Mouse (Mus musculus) testis, adult 2 months (tissue): ENCODE measurements around the gene Spred1. TPM values are rescaled to one million over a fixed set of nuclear protein-coding genes. Genes with fewer than 3 reads are reported as not detected.
A peak's percentile ranks its signal among the peaks of the same experiment; 100 is the strongest.

ENCODE experiments used
- H3K27ac ChIP-seq: fragments of 200-500 bp; 2 replicates; pipeline ENCODE4 v1.5.1; 2012; ENCODE audit warnings: low read depth, low read length; ENCODE audit not compliant: control insufficient read depth, insufficient read depth
- H3K27me3 ChIP-seq: fragments of 200-500 bp; 2 replicates; pipeline ENCODE4 v1.6.1; 2012; ENCODE audit warnings: mild to moderate bottlenecking, low read length, moderate library complexity; ENCODE audit not compliant: control insufficient read depth, insufficient read depth
- H3K36me3 ChIP-seq: fragments of 200-500 bp; 2 replicates; pipeline ENCODE4 v1.6.1; 2012; ENCODE audit warnings: mild to moderate bottlenecking, low read length; ENCODE audit not compliant: control insufficient read depth, insufficient read depth
- H3K4me1 ChIP-seq: fragments of 200-500 bp; 2 replicates; pipeline ENCODE4 v1.6.1; 2012; ENCODE audit warnings: low read length; ENCODE audit not compliant: control insufficient read depth, insufficient read depth
- H3K4me3 ChIP-seq: fragments of 200-500 bp; 2 replicates; pipeline ENCODE4 v1.5.1; 2012; ENCODE audit warnings: low read depth, mild to moderate bottlenecking, low read length, moderate library complexity, mixed read lengths; ENCODE audit not compliant: control insufficient read depth
- CTCF ChIP-seq: fragments of 200-500 bp; IDR thresholded peaks from 2 replicates; pipeline ENCODE4 v1.5.1; 2012; ENCODE audit warnings: low read depth, mild to moderate bottlenecking, inconsistent platforms, low read length, moderate library complexity; ENCODE audit not compliant: control insufficient read depth, insufficient read depth, insufficient replicate concordance
- POLR2A ChIP-seq: fragments of 200-500 bp; IDR thresholded peaks from 2 replicates; pipeline ENCODE4 v1.6.1; 2012; ENCODE audit warnings: low read depth, mild to moderate bottlenecking, inconsistent platforms, low read length, moderate library complexity; ENCODE audit not compliant: control insufficient read depth
- polyA plus RNA-seq: library from polyadenylated mRNA; depleted of rRNA; stranded (reverse); fragments of >200 nt; gene quantifications from 2 replicates; pipeline ENCODE4 v1.2.3, GENCODE M21; 2012

The Spred1 gene
- polyA plus RNA-seq, 1 experiment: 1.0 TPM

DNA sequence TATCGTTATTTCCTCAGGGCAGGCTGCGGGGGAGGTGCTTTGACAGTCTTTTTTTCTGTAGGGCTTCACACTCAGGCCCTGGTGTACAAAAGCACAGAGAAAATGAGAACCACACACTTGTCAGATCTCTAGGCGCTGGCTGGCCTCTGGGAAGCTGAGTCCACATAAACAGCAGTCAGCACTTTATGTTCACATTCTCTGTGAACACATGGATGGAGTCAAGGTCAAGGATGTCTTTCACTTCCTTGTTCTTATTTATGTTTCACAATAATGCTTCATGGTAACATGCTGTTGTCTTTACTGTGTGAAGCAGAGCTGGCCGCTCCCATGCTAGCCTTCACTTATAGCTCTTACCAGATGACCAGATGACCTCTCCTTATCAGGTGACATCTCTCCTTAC lies 13.1 kb upstream of the Spred1 start:
- H3K36me3 ChIP-seq: no peaks in the 10 kb centered on the region
- no peaks in the 10 kb centered on the region for H3K27me3 ChIP-seq
- H3K4me3 ChIP-seq: no peak overlapping the region
- no peak for TF ChIP-seq CTCF
- no peak for TF ChIP-seq POLR2A
- no peaks in the 10 kb centered on the region for H3K4me1 ChIP-seq
- no peak overlapping the region for H3K27ac ChIP-seq

DNA sequence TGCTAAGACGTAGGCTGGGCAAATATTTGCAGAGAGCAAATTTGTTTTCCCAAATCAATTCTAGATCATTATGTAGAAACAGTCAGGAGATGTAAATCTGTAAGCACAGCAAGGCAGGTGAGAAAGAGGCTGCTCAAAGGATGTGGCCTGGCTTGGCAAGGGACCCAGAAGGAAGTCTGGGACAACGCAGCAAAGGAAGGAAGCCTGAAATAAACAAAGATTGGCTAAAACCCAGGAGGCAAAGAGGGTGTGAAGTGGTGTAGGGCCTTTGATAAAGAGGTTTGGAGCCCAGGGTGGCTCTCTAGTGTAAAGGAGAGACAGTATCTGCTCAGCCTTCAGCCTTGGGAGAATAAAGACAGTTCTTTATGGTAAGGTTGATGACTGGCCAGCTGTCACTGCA lies 11.9 kb upstream of the Spred1 start:
- Histone ChIP-seq H3K4me3 (no peak overlapping the region), H3K27ac (no peak overlapping the region), H3K36me3 (no peaks in the 10 kb centered on the region), H3K4me1 (no peaks in the 10 kb centered on the region), H3K27me3 (no peaks in the 10 kb centered on the region)
- no peak for TF ChIP-seq POLR2A
- no peak for TF ChIP-seq CTCF

DNA sequence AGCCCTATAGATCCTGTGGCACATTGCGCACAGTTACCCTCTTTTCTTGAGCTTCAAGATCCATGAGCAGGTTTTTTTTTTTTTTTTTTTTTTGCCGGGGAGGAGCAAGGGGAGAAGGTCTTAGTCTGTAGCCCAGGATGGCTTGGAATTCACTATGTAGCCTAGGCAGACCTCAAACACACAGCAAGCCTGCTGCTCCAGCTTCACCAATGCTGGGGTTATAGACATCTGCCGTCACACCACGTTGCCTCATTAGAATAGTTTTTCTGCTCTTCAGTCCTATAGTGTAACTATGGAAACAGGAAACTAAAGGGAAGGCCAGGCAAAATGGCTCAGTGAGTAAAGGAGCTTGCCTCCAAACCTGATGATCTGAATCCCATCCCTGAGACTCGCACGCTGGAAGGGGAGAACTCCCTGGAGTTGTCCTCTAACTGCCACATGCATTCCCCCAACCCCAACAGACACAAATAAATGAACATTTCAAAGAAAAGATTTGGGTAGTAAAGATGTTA lies 10.8 kb upstream of the Spred1 start:
- Histone ChIP-seq H3K36me3 (no peaks in the 10 kb centered on the region), H3K4me1 (no peaks in the 10 kb centered on the region), H3K4me3 (no peak overlapping the region), H3K27me3 (no peaks in the 10 kb centered on the region), H3K27ac (no peak overlapping the region)
- TF ChIP-seq POLR2A (no peak), CTCF (no peak)

DNA sequence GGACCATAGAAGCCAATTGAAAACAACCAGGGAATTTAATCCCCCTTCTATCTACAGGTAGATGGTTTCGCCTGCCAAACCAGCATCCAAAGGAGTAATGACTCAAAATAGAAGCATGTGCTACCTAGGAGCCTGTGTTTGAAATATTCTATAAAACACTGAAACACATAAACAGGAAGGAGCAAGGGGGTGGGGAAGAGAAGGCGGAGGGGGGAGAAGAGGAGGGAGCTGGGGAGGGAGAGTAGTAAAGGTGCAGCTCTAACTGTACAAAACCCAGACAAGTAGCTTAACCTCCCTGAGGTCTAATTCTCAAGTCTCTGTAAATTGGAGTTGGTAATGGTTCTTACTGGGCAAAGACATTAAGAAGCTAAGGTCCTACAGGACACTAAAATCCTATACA lies 7.9 kb upstream of the Spred1 start:
- no peaks in the 10 kb centered on the region for H3K4me1 ChIP-seq
- no peak overlapping the region for H3K4me3 ChIP-seq
- no peak overlapping the region for H3K27ac ChIP-seq
- no peaks in the 10 kb centered on the region for H3K36me3 ChIP-seq
- H3K27me3 ChIP-seq: no peaks in the 10 kb centered on the region
- TF ChIP-seq POLR2A: no peak
- no peak for TF ChIP-seq CTCF

DNA sequence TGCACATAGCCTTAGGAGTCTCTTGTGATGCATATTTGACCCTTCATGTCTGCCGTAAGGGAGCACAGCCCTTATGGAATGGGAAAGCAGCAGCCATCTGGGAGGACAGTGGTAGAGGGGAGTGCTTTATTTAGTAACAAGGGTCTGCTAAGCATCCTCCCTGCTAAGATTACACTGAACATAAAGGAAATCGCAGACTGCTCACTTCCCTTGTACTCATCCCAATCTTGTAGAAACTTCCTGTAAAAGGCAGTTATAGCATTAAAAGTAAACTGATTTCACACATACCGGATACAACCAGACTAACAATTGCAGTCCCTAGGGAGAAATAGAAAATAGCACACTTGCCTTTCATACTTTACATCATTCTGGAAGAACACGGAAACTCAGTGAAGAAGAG lies 7.4 kb upstream of the Spred1 start:
- TF ChIP-seq CTCF: no peak
- TF ChIP-seq POLR2A: no peak
- Histone ChIP-seq H3K4me3 (no peak overlapping the region), H3K27me3 (no peaks in the 10 kb centered on the region), H3K4me1 (no peaks in the 10 kb centered on the region), H3K36me3 (no peaks in the 10 kb centered on the region), H3K27ac (no peak overlapping the region)

DNA sequence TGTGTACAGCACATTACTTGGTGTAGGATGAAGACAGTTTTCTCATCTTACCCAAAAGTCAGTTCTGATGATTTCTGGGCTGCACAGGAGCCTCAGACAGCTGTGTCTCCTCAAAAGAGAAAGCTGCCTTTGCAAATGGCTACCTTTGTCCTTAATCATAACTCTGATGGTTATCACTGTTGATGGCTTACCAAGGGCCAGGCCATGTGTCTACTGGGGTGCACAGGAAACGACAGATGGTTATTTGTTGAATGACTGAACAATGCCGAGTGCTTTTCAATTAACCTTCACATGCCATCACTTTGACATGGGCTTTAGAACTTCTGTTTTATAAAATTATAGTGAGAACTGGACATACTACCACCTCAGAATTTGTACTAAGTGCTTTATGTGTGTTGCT lies 2.7 kb upstream of the Spred1 start:
- Histone ChIP-seq H3K4me1 (peaks cover 8% of the 10 kb centered on the region), H3K36me3 (no peaks in the 10 kb centered on the region), H3K27ac (no peak overlapping the region), H3K4me3 (no peak overlapping the region), H3K27me3 (no peaks in the 10 kb centered on the region)
- TF ChIP-seq CTCF: no peak
- no peak for TF ChIP-seq POLR2A

DNA sequence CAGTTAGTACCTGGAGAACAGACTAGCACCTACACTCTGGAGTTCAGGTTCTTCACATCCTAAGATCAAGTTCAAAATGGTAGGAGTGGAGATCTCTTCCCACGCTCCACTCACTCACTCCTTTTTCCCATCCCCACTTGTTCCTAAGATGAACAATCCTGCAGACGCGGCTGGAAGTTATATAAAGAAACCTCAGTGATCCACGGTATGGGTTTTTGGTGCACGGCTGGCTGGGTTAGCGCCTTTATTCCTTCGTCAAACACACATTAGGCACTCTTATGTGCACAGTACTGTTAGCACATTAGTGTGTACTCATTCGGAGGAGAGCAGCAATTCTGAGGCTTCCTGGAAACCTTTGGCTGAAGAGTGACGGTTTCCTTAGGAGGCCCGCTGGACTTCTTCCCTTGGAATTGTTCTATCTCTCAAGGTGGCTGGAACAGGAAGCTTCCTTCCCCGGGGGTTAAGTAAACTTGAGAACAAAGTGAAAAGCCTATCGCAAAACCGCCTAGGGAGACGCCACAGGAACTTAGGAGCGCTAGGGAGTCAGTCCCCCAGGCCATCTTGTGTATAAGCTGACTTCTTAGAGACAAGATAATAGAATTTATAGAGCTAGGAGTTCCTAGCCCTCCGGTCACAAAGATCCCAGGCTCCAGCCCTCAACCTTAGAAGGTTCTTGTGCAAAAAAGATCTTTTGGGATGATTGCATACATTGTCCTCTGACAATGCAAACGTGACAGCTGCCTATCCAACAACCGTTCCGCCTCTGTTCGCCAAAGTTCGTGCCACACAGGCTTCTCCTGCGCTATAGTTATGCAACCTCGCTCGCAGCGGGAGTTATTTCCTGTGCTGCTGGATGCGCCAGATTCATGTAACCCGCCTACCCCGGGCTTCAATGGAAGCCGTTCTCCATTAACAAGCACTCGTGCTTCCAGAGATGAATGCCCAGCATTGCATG lies 1.6 kb upstream of the Spred1 start:
- Histone ChIP-seq H3K27ac (peak overlapping the region; percentile 95), H3K4me3 (peak overlapping the region; percentile 86), H3K36me3 (no peaks in the 10 kb centered on the region), H3K27me3 (no peaks in the 10 kb centered on the region), H3K4me1 (peaks cover 8% of the 10 kb centered on the region)
- TF ChIP-seq POLR2A (no peak), CTCF (no peak)
